Mouse (Mus musculus): ENCODE measurements around the gene Soga1. TPM values are rescaled to one million over a fixed set of nuclear protein-coding genes. Genes with fewer than 3 reads are reported as not detected.

Gene Soga1
- total RNA-seq, 2 experiments from 2014 or later: 2.3 to 2.9 TPM

DNA sequence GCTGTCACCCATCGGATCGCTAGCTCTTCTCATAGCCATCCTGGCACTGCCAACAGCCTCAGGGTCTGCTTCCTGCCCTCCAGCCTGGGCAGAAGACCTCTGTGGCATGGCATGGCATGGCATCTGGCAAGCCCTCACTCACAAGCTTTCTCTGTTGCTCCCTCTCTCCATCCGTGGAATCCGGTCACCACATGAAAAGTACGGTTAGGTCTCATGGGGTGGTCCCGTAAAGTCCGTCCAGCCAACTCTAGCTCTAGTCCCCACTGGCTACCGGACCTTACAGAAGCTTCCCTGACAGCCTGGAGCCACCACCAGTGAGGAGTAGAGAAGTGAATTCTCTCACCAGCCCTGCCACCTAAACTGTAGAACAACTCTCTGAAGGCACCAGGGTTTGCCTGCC lies 2.3 kb upstream of the Soga1 start:
- ATAC-seq (replicated peaks; ENCODE audit: poor library complexity): no peak

DNA sequence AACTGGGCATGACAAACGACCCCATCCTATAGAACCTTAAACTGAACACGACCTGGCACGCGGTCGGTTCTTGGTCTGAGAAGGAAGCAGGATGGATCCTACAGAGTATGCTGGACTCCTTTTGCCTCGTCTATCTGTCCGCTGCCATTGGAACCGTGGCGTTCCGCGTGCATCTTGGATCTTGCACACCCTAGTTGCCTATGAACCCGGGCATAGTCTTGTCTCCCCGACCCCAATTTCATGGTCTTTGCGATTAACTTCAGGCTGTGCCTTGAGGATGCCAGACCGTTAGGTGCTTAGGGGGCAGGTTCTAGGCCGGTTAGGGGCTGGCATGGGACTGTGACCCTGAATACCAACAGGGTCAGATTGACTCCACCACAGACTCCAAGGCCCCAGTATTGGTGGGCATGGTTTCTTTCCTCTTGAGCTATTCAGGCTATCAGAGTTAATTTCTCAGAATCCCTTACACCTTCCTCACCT lies 687 bp upstream of the Soga1 start:
- ATAC-seq (replicated peaks; ENCODE audit: poor library complexity): no peak

DNA sequence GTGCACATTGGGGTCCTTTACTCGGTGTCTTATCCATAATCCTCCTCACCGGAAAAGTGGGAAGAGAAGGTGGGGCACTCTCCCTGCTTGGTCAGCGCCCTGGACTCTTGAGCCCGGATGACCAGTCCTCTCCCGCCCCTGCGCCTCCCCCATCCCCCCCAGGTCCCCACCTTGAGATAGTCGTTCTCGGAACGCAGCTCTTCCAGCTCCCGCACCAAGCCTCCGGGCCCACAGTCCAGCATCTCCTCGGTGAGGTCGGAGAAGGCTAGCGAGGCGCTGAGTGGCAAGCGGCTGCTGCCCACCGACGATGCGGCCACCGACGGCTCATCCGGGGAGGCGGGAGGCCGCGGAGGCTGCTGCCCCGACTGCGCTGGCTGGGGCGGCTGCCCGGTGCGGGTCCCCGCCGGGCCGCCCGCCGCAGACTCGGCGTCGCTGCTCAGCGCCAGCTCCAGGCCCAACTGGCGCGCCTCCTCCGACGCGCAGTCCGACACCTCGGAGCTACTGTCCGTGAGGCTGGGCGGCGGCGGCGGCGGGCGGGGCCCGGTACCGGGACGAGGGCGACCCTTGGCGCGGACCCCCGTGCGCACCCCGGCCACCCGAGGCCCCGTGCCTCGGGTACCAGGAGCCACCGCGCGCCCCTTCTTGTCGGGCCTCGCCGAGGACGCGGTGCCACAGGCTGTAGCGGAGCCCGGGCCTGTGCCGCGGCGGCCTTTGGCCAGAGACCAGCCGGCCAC lies 828 bp downstream of the Soga1 start:
- no peak for ATAC-seq (replicated peaks; ENCODE audit: poor library complexity)

DNA sequence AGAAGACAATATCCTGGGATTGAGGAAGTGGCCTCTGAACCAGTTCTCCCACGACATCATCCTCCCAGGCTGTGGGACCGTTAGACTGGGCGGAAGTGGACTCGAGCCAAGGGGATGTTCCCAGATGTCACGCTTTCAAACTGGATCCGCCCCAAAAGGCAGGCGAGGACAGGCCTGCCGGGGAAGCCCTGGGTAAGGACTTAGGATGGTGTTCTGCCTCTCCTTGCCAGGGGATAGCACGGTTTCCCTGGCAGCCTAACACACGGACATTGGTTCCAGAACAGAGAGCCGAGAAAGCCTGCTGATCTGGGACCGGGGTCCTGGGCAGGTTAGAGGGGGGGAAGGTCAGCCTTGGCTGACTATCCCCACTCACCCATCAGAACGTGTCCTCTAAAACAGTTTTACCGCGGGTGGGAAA lies 1.4 kb downstream of the Soga1 start:
- ATAC-seq (replicated peaks; ENCODE audit: poor library complexity): peak; percentile 59

DNA sequence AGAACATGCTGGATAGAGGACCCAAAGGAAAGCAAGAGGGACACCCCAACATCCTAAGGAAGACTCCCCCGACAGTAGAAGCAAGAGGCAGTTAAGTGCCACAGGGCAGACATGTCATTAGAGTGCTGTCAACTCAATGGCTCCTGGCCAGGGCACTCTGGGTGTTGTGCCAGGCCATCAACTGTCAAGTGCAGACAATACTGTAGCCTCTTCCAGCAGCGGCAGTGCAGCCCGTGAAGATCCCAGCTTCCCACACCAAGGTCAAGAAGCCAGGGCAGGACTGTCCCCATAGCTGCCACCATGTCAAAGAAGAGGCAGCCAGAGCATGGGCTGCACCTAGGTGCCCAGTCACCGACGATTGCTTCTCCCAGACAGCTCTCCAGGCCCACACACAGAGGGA lies 1.9 kb downstream of the Soga1 start:
- ATAC-seq (replicated peaks; ENCODE audit: poor library complexity): peak; percentile 13

DNA sequence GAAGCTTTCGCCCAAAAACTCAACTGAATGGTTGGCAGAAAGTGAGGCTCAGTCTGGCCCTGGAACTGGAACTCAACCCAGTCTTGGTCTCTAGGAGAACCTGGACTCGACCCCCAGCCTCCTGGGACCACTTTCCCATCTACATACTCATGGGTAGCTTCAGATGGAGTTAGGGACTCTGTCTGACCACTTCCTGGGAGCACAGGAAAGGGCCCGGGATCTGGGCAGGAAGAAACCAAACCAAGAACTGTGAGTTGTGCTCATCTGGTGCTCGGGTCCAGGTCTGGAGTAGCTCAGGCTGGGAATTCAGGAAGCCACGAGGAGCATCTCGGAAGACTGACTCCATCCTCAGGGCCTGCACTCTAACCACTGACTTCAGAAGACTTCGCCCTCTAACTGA lies 2.5 kb downstream of the Soga1 start:
- no peak for ATAC-seq (replicated peaks; ENCODE audit: poor library complexity)

- ATAC-seq (replicated peaks; ENCODE audit: poor library complexity): no peak
These were observed 3.4 kb downstream of the Soga1 start for GRCm38 (mm10) chr2:157075685-157076084.

- ATAC-seq (replicated peaks; ENCODE audit: poor library complexity): no peak
These were observed 3.8 kb downstream of the Soga1 start for GRCm38 (mm10) chr2:157075226-157075625.

- ATAC-seq (replicated peaks; ENCODE audit: poor library complexity): no peak
These were observed 4.3 kb downstream of the Soga1 start for GRCm38 (mm10) chr2:157074772-157075171.

GRCm38 (mm10) chr2:157074186-157074724 lies 4.8 kb downstream of the Soga1 start:
- ATAC-seq (replicated peaks; ENCODE audit: poor library complexity): no peak

DNA sequence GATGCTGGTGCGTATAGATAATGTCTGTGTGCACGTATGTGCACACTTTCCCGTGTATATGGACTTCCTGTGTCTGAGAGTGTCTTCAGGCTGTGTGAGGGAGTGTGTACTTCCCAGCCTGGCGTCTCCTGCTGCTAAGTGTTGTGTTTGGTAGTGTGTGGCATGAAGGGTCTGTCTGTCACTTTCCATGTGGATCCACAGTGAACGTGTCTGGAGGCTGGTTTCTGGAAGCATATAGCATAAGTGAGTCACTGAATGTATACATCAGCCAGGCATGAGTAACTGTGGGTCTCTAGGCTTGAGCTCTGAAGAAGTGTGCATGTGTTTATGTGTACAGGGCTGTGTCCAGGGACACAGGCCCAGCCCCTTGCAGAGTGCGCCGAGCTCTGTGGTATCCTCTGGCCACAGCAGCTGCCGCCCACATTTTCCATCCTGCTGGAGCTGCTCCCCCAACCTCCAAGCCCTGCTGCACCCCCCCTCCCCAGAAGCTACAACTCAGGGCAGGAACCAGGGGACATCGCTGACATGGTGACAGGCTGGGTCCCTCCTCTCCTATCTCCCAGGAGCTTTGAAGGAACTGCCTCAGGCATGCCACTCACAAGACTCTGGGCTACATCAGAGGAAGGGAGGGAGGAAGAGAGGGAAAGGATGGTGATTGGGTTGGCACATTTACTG lies 5.5 kb downstream of the Soga1 start:
- no peak for ATAC-seq (replicated peaks; ENCODE audit: poor library complexity)

- ATAC-seq (replicated peaks; ENCODE audit: poor library complexity): no peak
These were observed 6.6 kb downstream of the Soga1 start for GRCm38 (mm10) chr2:157072316-157072990.

GRCm38 (mm10) chr2:157071556-157071955 lies 7.5 kb downstream of the Soga1 start:
- peak; percentile 83 for ATAC-seq (replicated peaks; ENCODE audit: poor library complexity)

DNA sequence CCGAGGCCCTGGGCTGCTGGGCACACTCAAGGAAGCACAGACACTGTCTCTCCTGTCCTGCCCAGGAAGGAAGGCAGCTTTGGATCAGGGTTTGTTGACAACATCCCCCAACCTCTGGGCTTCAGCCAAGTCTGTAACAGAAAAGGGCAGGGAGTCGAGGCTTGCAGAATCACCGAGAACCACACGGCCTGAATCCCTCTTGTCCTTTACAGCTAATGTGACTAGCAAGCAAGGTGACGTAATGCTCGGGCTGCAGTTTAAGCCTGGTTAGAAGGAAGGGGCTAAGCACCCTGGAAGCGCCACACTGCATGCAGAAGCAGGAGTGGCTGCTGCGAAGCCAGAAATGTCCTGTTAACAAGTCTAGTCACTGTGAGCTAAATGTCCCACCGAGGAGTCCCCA lies 8.7 kb downstream of the Soga1 start:
- peak; percentile 28 for ATAC-seq (replicated peaks; ENCODE audit: poor library complexity)

GRCm38 (mm10) chr2:157069755-157070315 lies 9.2 kb downstream of the Soga1 start:
- ATAC-seq (replicated peaks; ENCODE audit: poor library complexity): 0 out of 2 replicates have a peak, but pooled peaks have one; percentile 1

GRCm38 (mm10) chr2:157069355-157069735 lies 9.7 kb downstream of the Soga1 start:
- ATAC-seq (replicated peaks; ENCODE audit: poor library complexity): peak; percentile 20

- no peak for ATAC-seq (replicated peaks; ENCODE audit: poor library complexity)
These were observed 10.2 kb downstream of the Soga1 start for GRCm38 (mm10) chr2:157068701-157069354.

DNA sequence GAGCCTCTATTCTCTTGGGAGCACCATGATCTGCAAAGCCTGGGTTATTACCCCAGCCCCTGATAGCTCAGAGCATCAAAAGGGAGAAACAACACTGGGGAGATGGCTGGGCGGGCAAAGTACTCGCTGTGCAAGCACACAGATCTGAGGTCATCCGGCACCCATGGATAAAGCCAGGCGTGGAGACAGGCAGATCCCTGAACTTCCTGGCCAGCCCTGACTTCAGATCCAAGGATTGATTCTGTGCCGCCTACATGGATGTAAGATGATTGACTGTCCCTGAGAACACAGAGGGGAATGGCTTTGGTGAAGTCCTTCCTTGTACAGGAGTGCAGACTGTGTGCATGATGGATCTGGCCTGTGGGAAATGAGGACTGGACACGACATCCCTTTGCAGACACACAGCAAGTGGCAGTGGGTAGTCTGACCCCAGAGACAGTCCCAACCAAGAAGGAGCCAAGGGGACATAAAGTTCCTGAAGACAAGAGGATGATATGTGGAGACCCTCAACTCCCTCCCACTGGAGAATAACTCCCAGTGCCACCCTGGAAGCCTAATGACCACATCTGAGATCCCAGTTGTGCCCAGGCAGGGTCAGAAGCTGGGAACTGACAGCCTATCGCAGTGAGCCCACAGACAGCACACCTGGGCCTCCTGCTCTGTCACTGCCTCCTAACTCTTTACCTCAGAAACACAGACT lies 12.2 kb downstream of the Soga1 start:
- ATAC-seq (replicated peaks; ENCODE audit: poor library complexity): no peak

DNA sequence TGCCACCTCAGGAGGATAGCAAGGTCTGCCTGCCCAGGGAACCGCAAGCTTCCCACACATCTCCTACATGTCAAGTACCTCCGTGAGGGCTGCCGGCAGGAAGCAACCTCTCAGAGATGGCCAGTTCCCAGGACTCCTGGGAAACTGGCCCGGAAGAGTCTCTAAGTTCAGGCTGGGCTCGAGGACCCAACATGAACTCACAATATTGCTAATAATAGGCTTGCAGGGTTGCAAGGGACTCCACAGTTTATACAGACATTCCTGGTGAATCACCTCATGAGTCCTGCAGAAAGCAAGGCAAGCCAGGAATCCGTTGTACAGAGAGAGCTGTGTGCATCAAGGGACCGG lies 13.2 kb downstream of the Soga1 start:
- no peak for ATAC-seq (replicated peaks; ENCODE audit: poor library complexity)
